Mouse (Mus musculus): ENCODE measurements around the gene Adgrv1.

The Adgrv1 gene

DNA sequence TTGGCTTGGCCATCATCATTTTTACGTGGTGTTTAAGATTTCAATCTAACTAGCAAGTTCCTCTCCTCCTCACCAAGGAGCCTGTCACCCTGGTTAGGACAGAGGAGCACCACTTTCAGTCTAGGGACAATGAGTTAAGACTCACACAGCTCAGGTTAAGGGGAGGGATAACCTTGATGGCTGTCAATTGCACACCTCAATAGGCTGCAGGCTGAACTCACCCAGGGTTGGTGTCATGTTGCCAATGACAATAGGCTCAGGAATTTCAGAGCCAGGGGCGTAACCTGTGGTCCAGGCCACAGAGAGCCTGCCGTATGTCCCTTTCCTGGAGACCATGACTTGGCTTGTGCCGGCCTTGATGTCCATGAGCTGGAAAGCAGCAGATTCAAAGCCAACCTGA, 209.0 kb downstream of the Adgrv1 start:
- DNase-seq (ENCODE audit: extremely low spot score), result no peak

DNA sequence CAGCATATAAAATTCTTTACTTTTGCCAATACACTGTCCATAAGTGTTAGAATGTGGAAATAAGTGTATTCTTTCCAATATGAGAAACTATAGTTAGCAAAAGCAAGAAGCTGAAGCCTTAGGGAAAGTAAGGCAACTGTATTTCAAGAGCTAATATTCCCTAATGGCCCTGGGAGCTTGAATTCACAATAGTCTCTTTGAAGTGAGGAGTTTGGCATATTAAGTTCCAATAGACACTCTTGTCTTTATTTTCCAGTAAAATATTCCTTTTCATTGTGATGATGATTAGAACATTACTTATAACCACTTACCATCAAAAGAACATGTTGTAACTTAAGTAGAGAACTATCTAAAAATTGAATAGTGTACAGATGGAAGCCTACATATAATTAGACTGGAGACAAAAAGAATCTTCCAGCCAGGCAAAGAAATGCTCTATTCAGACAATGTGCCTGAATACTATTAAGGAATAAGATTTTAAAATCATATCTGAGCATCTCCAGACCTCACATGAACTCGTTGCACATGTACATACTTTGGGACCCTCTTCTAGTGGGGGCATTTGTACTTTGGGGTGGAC, 225.0 kb downstream of the Adgrv1 start:
- DNase-seq (ENCODE audit: extremely low spot score), result no peak

DNA sequence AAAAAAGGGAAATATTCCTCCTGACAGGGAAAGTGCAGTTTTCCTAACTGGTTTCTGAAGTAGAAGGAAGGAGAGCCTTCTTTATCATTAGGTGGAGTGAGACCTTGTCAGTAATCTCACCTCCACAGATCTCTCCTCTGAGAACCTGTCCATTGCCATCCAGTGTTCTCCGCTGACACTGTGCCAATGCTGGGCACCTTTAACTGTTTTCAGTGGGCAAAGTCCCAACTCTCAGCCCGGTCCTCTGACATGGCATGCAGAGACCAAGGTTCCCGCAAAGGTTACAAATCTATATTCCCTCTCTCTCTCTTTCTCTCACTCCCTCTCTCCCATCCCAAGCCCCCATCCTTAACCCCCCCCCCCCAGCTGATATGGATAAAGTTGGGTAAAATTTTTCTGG, 230.1 kb downstream of the Adgrv1 start:
- no peak for DNase-seq (ENCODE audit: extremely low spot score)

DNA sequence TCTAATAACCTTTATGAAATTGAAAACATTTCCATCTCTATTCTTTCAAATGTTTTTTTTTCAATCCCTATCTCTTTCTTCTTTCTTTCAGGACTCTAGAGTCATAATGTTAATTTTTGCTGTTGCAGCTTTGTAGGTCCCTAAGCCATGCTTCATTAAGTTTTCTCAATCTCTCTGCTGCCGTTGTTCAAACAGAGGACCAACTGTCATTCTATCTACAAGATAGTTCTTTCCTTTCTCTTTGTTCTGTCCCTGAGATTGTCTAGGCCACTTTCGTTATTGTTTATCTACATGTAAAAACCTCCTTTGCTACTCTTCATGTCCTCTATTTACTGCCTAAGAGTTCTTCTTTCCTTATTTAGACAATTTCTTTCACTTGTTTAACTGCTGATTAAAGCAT, 230.8 kb downstream of the Adgrv1 start:
- DNase-seq (ENCODE audit: extremely low spot score), result no peak

DNA sequence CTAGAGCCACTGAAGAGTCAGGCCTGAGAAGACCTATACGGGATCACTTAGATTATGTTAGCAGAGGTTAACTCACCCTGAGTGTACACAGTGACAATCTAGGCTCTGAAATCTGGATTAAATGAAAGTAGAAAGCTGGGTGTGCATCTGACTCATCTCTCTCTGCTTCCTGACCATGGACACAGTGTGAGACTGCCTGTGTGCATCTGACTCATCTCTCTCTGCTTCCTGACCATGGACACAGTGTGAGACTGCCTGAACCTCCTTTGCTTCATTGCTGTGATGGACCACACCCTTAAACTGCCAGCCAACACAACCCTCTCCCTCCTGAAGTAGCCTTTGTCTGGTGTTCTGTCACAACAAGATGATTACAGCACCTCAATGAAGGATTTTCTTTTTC, 231.2 kb downstream of the Adgrv1 start:
- no peak for DNase-seq (ENCODE audit: extremely low spot score)

DNA sequence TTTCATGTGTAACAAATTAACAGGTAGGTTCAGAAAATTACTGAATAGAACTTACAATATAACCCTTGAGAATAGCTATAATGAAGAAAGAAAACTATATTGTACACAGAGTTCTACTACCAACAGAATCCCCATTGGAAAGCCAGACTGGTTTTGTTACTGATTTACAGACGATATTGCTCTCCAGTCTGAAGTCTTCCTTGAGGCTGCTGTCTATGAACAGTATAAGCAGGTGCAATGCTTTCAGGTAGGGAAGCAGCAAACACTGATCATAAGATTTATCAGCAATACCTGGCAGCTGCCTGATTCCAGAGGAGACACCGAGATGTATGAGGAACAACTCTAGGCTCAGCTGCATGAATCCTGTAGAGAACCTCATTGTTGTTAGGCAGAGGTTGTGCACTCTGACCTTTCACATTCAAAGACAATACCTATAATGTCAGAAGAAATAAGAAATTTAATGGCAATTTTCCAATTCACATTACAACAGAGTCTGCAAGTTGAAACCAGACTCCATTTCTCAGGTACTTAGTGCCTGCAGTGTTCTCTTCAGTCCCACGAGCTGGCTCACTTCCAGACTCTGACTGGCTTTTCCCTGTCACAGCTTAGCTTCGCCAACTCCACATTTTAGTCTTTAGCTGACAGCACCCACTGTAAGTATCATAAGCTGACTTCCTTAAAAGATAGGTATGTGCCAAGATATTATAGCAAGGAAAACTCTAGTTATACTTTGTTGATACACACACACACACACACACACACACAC, 247.2 kb downstream of the Adgrv1 start:
- no peak for DNase-seq (ENCODE audit: extremely low spot score)

DNA sequence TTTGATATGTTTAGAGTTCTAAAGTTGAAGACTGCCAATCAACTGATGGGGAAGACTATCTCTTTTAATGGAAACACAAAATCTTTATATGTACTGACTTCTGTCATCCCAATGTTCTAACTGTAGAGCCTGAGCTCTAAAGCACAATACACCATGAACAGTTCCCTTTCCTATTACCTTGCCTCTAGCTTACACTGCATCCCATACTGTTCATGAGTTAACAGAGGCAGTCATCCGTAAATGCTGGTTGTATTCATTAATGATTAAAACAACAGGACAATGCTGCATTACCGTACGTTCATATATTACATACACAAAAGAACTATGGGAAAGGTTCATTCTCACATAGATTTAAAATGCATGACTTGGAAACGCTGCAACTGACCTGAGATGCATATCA, 251.1 kb downstream of the Adgrv1 start:
- DNase-seq (ENCODE audit: extremely low spot score), result no peak

DNA sequence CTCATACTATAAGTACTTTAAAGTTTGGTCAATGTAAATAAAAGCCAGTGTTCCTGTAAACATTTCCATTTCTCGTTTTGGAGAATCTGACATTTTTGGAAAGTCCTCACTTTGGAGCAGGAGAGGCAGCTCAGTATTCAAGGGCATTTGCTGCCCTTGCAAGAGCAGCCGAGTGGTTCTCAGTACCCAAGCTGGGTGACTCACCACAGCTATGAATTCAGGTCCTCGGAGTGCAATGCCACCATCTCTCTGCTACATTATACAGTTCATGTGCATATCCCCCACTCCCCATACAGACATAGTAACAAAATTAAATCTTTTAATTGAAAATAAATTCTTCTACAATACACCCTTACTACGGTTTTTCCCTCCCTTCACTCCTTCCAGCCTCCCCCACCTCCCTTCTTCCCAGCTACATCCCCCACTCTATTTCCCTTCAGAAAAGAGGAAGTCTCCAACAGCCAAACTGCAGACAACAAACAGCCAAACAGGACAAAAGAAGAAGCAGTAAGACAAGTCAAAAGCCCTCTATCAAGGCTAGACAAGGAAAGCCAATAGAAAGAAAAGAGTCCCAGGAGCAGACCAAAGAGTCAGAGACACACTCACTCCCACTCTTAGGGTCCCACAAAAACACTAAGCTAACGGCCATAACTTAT, 262.0 kb downstream of the Adgrv1 start:
- DNase-seq (ENCODE audit: extremely low spot score), result no peak

DNA sequence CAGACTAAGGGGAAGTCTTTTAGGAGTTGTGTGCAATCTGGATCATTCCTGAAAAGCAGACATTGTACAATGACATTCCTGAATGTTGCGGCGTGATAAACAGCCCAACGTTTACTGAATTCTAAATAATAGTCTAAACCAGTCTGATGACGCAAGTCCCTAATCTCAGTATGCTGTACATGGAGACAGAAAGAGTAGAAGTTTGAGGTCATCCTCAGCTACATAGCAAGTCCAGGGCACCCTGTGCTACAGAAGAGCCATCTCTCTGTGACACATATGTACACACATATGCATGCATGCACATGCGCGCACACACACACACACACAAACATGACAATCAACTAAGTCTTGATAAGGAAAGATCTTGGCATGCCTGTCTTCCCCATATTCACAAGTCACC, 262.8 kb downstream of the Adgrv1 start:
- no peak for DNase-seq (ENCODE audit: extremely low spot score)

DNA sequence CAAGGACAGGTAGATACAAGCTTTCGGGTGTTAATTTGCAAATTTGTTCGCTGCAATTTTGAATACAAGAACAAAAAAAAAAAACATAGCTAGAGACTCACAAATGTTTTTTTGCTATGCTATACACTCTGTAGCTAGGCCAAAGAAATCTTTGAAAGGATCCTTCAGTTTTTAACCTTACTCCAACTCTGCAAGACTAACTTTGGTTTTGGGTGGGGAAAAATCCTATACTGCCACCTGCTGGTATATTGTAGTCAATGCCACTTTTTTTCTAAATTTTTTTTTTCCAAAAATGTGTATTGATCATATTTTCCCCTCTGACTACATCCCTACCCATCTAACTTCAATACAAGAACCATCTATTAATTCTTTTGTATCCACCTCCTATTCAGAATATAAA, 263.4 kb downstream of the Adgrv1 start:
- DNase-seq (ENCODE audit: extremely low spot score), result peak; percentile 9

DNA sequence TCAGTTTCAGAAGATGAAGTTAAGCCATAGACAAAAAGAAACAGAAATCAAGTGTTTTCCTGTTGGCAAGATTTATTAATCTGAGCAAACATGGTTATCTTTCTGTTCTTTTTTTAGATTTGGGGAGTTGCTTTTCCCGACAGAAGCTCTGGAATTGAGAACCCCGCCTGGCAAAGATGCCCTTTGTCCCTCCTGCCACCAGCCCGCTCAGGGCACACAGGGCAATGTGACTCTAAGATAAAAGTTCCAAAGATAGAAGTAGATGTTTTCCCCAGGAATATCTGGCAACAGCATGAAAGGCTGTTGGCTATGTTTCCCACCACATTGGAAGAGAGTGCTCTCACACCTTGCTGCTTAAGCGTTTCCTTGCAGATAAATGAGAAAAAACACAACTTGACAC, 264.0 kb downstream of the Adgrv1 start:
- no peak for DNase-seq (ENCODE audit: extremely low spot score)

DNA sequence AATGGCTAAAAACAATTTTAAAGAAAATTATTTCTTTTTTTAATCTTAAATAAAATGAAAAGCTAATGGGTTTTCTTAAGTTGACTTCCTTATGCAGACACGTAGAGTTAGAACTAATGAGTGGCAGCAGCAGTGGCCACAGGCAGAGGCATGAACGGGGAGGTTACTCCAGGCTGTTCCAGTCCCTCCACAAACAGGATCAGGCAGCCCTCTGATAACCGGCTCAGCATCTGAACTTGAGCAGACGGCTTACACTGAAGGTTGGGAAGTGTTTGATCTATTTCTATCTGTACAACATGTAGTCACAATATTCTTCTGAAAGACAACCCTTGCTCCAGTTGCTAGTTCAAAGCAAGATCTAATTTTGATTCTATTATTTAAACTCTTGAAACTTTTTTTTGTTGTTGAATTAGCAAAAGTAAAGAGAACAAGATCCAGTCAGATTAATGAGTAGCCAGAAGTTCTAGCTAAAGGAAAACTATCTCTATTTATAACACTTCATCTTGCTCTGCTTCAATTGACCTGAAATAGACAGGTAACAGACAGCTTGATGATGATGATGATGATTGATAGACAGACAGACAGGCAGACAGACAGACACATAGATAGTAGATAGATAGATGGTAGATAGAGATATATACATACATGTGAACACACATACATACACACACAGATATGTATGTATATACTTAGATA, 265.1 kb downstream of the Adgrv1 start:
- DNase-seq (ENCODE audit: extremely low spot score), result no peak

DNA sequence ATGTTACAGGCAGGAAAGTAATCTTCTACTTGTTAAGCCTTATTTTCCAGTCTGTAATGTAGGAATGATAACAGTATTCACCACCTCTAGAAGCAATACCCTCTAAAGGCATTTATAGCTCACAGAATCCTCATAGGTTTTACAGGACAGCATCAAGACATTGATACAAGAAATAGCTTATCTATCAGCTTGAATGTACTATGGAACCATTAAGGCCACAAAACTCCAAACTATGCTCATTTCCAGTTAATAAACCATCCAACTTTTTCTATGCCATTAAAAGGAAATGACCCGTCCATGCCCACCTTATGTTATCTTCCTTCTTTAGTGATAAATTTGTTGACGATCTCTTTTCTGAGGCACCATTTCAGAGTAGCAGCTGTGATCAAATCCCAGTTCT, 272.6 kb downstream of the Adgrv1 start:
- no peak for DNase-seq (ENCODE audit: extremely low spot score)

DNA sequence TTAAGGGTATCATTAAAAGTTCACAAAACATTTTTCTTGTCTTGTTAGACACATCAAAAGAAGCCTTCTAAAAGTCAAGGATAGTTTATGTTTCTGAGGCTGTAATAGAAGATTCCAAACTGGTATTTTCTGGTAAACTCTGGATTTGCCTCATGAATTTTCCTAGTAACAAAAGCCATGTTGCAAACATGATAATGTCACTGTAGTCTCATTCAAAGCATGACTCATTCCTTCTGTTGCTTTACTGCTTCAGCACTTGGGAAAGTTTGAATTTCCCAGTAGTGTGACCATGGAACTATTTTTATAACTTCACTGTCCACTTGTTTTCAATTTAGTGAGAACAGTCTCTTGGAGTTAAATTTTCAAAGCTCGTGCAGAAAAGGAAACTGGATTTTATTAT, 274.2 kb downstream of the Adgrv1 start:
- no peak for DNase-seq (ENCODE audit: extremely low spot score)

DNA sequence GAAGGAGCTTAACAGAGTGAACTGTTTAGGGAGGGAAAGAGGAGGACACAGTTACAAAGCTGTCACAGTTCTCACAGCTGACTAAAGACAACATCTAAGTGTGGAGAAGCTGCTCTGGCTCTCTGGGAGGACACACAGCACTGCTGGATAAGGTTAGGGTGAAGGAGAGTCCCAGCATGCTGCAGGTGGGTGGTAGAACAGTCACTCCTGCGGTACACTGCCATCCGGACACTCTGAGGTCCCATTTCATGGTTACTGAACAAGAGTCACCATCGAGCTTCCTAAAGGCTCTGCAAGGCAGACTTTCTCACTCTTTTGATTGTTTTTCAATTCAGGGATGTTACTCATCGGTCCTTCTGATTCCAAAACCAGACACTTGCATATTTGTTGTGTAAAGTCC, 274.6 kb downstream of the Adgrv1 start:
- no peak for DNase-seq (ENCODE audit: extremely low spot score)

DNA sequence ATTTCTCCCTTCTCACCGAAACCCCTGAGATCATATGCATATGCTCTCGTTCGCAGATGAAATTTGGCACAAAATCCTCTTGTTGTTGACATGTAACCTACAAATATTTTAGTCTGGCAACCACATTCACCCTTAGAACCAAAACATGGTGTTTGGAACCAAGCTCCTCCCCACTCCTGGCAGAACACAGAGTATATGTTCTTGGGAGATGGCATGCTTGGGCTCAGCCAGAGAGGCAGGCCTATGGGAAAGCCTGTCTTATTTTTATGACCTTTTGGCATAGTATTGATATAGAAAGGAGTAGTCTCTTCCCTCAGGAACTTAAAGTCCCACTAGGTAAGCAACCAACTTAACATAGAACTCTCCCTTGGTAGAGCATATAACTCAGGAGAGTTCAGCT, 275.7 kb downstream of the Adgrv1 start:
- DNase-seq (ENCODE audit: extremely low spot score), result no peak

DNA sequence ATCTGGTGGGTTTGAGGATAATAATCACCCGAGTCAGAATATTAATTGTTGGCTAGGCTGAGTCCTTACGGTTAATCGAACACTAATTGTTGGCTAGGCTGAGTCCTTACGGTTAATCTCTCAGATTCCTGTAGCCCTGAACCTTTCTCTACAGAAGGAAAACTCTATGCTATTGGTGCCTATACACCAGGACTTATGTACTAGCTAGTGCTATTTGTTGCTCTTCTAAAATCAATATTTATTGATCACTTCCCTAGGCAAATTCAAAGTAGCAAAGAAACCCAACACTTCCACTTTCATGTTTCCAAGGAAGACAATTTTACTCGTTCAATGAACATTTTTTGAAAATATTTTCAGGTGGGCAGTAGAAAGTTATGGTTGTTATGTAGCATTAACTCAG, 278.4 kb downstream of the Adgrv1 start:
- DNase-seq (ENCODE audit: extremely low spot score), result no peak

DNA sequence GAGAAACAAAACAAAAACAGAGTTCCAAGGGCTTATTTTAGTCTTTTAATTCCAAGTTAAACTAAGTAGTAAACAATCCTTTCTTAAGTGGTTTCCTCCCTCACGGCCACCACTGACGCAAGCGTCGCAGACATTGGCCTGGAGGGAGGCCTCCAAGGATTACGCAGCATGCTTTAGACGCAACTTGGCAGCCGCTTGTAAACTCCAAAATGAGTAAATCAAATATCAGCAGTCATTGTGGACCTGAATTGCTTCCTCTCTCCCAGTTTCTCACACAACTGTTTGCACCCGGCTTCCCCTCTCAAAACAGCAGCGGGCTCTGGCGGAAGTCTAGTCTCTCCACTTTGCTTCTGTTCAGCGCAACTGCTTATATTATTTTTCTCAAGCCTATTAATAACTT, 280.7 kb downstream of the Adgrv1 start:
- no peak for DNase-seq (ENCODE audit: extremely low spot score)

DNA sequence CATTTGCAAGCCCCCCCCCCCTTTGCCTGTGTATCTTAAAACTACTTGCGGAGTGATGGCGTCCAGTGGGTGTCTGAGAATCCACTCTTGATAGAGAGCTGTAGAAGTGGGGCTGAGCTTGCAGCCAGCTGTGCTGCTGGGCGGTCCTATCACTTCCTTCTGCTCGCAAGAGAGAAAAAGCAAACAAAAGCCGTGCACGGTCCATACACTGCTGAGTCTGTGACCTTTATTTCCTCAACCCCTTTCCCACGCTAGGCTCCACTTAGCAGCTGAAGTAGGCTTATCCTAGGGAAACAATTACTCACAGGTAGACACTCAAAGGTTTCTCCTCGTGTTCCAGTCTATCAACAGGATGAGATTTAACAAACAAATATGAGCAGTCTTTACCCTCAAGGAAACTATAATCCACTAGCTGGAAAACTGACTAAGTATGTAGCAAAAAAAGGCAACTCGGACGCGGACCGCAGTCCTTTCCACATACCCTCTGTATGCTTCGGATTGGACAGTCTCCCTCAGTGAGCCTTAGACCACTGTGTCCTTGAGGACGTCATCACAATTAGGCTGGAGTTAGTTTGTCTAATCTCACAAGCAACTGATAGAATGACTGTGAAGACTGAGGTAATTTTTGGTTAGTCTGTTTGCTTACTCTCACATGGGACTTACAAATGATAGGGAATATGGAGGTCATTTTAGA, 281.3 kb downstream of the Adgrv1 start:
- peak; percentile 14 for DNase-seq (ENCODE audit: extremely low spot score)

DNA sequence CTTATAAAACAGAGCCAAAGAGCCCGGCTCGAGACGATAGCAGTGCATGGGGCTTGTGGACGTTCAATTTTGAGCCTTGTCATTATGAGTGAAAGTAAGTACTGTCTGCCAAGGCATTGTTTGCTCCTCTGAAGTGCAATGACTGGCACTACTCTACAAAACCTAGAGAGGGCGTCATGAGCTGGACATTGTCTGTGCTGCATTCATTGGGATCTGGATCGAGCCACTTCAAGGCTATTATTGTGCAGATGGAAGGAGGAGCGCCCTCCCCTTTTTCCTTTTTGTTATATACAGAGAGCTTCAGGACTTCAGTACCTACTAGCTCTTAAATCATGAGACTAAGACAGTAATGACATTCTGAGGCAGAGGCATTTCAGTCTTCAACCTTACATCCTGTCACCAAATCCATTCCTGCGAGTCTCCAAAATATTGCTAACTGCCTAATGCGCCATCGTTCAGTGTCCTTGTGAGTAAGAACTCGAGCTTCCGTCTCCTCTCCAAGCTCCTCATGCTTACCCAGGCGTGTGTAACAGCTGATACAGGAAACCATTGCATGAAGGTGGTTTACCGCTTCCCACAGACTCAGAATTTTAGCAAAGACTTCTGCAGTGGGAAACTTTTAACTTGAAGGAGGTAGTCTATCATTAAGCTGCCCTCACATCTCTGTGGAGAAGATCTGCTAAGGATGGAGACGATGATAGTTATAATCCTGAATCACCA, 285.5 kb downstream of the Adgrv1 start:
- DNase-seq (ENCODE audit: extremely low spot score), result no peak

DNA sequence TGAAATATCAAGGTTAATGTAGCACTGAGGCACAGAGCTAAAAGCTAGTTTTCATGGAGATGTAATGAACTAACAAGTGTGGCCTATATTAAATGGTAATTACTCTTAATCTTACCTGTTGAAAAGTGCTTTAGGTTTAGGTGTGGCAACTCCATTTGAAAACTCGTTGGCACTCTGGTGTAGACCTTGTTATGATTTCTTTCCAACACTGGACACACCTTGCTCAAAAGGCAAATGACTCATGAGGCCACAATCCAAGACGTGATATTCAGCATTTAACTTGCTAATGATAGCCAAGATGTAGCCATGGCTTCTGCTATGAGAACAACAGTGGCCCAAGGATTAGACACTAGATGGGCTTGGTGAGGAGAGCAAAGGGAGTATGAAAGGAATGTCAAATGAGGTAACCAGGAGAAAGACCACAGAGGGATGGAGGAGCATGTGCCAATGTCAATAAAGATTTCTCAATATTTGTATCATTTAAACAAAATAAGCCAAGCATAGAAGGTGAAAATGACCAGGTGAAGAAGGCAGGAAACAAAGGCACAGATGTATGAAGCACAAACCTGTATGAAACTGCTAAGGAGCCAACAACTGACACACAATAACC, 289.9 kb downstream of the Adgrv1 start:
- no peak for DNase-seq (ENCODE audit: extremely low spot score)

Data from embryo, embryonic 9.5 days (tissue).